Mouse (Mus musculus) kidney, adult 10 weeks (tissue): Measurements from ENCODE around the gene Olfr1089. TPM values are rescaled to one million over a fixed set of nuclear protein-coding genes. Genes with fewer than 3 reads are reported as not detected.

ENCODE experiments used
- polyA plus RNA-seq: library from polyadenylated mRNA; stranded (reverse); fragments of 350-450 nt; fragmentation: Illumina TruSeq; extraction: RNeasy Lipid Tissue Mini Kit (QIAGEN cat#74804); gene quantifications from one replicate; pipeline ENCODE4 v1.2.3, GENCODE M21; 2014; ENCODE audit warnings: low read depth, low replicate concordance

The Olfr1089 gene
- not detected for polyA plus RNA-seq

GRCm38 (mm10) chr2:86733601-86734000 lies at the start of gene Olfr1089:
Gene Olfr1089, minus strand, starts transcription at chr2:86733701.

GRCm38 (mm10) chr2:86782179-86782578 lies 48.7 kb upstream of the Olfr1089 start, which contains the start of gene Olfr1093:
Gene Olfr1093, plus strand, starts transcription at chr2:86782479.

GRCm38 (mm10) chr2:86758893-86759292 lies 25.4 kb upstream of the Olfr1089 start, which contains the start of gene Olfr1090:
Gene Olfr1090, minus strand, starts transcription at chr2:86758993.

GRCm38 (mm10) chr2:86698295-86698694 lies 35.2 kb downstream of the Olfr1089 start, which contains the start of gene Olfr1087:
Gene Olfr1087, minus strand, starts transcription at chr2:86698395.

Other genes with a start within 250 kb of the Olfr1089 start
- gene Olfr228, start 246.3 kb downstream of the Olfr1089 start, polyA plus RNA-seq, result not detected
- not detected for gene Olfr1076, start 225.2 kb downstream of the Olfr1089 start, polyA plus RNA-seq
- gene Olfr1079, start 191.2 kb downstream of the Olfr1089 start, polyA plus RNA-seq, result not detected
- not detected for gene Olfr1080, start 175.5 kb downstream of the Olfr1089 start, polyA plus RNA-seq
- gene Olfr1082, start 134.7 kb downstream of the Olfr1089 start, polyA plus RNA-seq, result not detected
- gene Olfr1084, start 94.0 kb downstream of the Olfr1089 start, polyA plus RNA-seq, result not detected
- gene Olfr1085, start 71.7 kb downstream of the Olfr1089 start, polyA plus RNA-seq, result not detected
- gene Olfr1086, start 53.6 kb downstream of the Olfr1089 start, polyA plus RNA-seq, result not detected
- gene Olfr1087, start 35.3 kb downstream of the Olfr1089 start, polyA plus RNA-seq, result not detected
- not detected for gene Olfr1090, start 25.3 kb upstream of the Olfr1089 start, polyA plus RNA-seq
- not detected for gene Olfr1093, start 48.8 kb upstream of the Olfr1089 start, polyA plus RNA-seq
- gene Olfr141, start 76.3 kb upstream of the Olfr1089 start, polyA plus RNA-seq, result not detected
- not detected for gene Olfr1094, start 91.0 kb upstream of the Olfr1089 start, polyA plus RNA-seq
- not detected for gene Olfr1095, start 118.0 kb upstream of the Olfr1089 start, polyA plus RNA-seq
- not detected for gene Gm13723, start 141.1 kb upstream of the Olfr1089 start, polyA plus RNA-seq
- not detected for gene Olfr1097, start 158.5 kb upstream of the Olfr1089 start, polyA plus RNA-seq
- not detected for gene Olfr1098, start 190.8 kb upstream of the Olfr1089 start, polyA plus RNA-seq
- not detected for gene Olfr1099, start 227.0 kb upstream of the Olfr1089 start, polyA plus RNA-seq
- not detected for gene Olfr1100, start 246.3 kb upstream of the Olfr1089 start, polyA plus RNA-seq